Mouse (Mus musculus) megakaryocyte, embryonic 14.5 days (primary cell): ENCODE measurements around the gene Slc16a1.

Experiments used
- FLI1 ChIP-seq: IDR thresholded peaks from 2 replicates; pipeline ENCODE4 v1.6.1; 2012; ENCODE audit warnings: low read length, inconsistent platforms, mixed read lengths
- GATA1 ChIP-seq: IDR thresholded peaks from 3 replicates; pipeline ENCODE4 v1.6.1; 2012; ENCODE audit warnings: mixed read lengths, low read length, inconsistent platforms, borderline replicate concordance

- TF ChIP-seq GATA1 = no peak
- TF ChIP-seq FLI1 = no peak
Measured at GRCm38 (mm10) chr3:104610453-104611230, 27.8 kb upstream of the Slc16a1 start.
